Mouse (Mus musculus) liver, embryonic 12.5 days (tissue): ENCODE results near the gene Crat. TPM values are rescaled to one million over a fixed set of nuclear protein-coding genes. Genes with fewer than 3 reads are reported as not detected.

Experiments used
- ATAC-seq: fragments of 200-750 bp; cut with Nextera tagmentation; 2 replicates; pipeline ENCODE4 v1.8.0; 2017; ENCODE audit warnings: moderate number of reproducible peaks, mild to moderate bottlenecking, moderate library complexity
- H3K27ac ChIP-seq: fragments of 300-500 bp; sonication (generic); 2 replicates; pipeline ENCODE4 v1.5.1; 2016; ENCODE audit warnings: mild to moderate bottlenecking
- H3K27me3 ChIP-seq: fragments of 300-500 bp; sonication (generic); replicated peaks from 2 replicates; pipeline ENCODE4 v1.6.1; 2016; ENCODE audit warnings: mild to moderate bottlenecking, moderate library complexity
- H3K36me3 ChIP-seq: fragments of 300-500 bp; sonication (generic); 2 replicates; pipeline ENCODE4 v1.6.1; 2016; ENCODE audit warnings: mild to moderate bottlenecking, moderate library complexity
- H3K4me1 ChIP-seq: fragments of 300-500 bp; sonication (generic); 2 replicates; pipeline ENCODE4 v1.6.1; 2016
- H3K4me2 ChIP-seq: fragments of 300-500 bp; sonication (generic); 2 replicates; pipeline ENCODE4 v1.6.1; 2016; ENCODE audit warnings: mild to moderate bottlenecking, moderate library complexity
- H3K4me3 ChIP-seq: fragments of 300-500 bp; sonication (generic); 2 replicates; pipeline ENCODE4 v1.5.1; 2016; ENCODE audit warnings: mild to moderate bottlenecking, moderate library complexity
- H3K9ac ChIP-seq: fragments of 300-500 bp; sonication (generic); 2 replicates; pipeline ENCODE4 v1.6.1; 2016; ENCODE audit warnings: mild to moderate bottlenecking, moderate library complexity
- H3K9me3 ChIP-seq: fragments of 300-500 bp; sonication (generic); replicated peaks from 2 replicates; pipeline ENCODE4 v1.6.1; 2016; ENCODE audit warnings: mild to moderate bottlenecking, moderate library complexity
- WGBS: fragments of 180-500 bp; shearing (Covaris S2); methylation state at CpG from one replicate; pipeline ENCODE4 v1.1.7; 2016; ENCODE audit not compliant: insufficient replicate concordance; 5-methylcytosine and 5-hydroxymethylcytosine counted together
- polyA plus RNA-seq: library from polyadenylated mRNA; unstranded; fragments of >200 nt; fragmentation: Nextera tagmentation; extraction: Ambion mirVana; gene quantifications from 2 replicates; pipeline ENCODE4 v1.2.1, GENCODE M21; 2016

Gene Crat
- polyA plus RNA-seq, 1 experiment from 2014 or later: 28.6 TPM

DNA sequence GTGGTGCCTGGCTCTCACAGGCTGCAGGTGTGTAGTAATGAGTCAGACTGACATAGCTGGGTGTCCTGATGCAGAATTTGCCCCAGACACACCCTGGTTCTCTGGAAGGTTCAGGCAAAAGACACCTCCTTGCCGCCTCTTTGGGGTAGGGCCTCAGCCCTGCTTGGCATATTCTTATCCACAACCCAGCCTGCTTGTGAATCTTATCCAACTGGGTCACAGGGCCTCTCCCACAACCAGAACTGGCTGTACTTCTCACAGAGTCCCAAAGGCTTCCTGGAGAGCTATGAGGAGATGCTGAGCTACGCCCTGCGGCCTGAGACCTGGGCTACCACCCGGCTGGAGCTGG is 34.3 kb downstream of the Crat start:
- peak overlapping the region; percentile 78 for H3K27ac ChIP-seq
- ATAC-seq: peak; percentile 67
- H3K4me2 ChIP-seq: peak overlapping the region; percentile 54
- H3K4me1 ChIP-seq: peaks cover 66% of the 10 kb centered on the region
- H3K36me3 ChIP-seq: peaks cover 95% of the 10 kb centered on the region
- 60% methylated on average over 4 of the region's 4 CpGs for WGBS
- peak overlapping the region; percentile 66 for H3K9ac ChIP-seq
- H3K9me3 ChIP-seq: no peaks in the 10 kb centered on the region
- H3K4me3 ChIP-seq: no peak overlapping the region
- no peaks in the 10 kb centered on the region for H3K27me3 ChIP-seq

DNA sequence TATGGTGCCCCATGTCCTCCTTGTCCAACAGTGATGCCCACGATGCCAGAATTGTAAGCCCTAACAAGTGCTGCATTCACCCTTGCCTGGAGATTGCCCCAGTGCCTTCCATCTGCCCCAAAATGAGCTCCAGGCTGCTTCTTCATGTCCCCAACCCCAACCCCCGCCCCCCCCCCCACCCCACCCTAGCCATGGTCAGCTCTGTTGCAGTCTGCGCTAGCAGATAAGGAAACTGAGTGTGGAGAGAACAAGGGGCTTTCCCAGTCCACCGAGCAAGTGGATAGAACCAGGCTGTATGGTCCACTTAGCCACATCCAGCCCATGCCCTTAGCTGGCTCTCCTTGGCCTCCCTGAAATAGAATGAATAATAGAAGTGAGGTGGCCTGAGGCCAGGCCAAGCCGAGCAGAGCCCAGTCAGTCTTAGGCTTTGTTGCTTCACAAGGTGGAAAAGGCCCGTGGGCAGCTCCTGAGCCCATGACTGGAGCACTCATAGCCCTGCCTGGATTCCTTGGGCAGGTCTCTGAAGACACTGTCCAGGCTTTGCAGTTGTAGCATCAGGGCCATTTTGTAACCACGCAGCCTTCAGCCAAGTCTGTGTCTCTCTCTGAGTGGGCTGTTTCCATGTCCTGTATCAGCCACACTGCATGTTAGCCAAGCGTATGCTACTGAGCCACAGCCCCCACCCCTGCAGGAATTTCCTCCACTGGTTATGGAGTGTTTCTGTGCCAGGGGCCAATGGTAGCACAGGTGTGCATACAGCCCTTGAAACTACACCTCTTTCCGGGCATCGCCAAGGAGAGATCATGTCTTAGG is 34.8 kb downstream of the Crat start:
- Histone ChIP-seq H3K36me3 (peaks cover 98% of the 10 kb centered on the region), H3K9me3 (no peaks in the 10 kb centered on the region), H3K9ac (peak overlapping the region; percentile 66), H3K4me2 (peak overlapping the region; percentile 54), H3K4me3 (no peak overlapping the region), H3K4me1 (peaks cover 70% of the 10 kb centered on the region), H3K27ac (peak overlapping the region; percentile 78), H3K27me3 (no peaks in the 10 kb centered on the region)
- ATAC-seq: peak; percentile 53; the same call in 1 of the 2 replicates
- 61% methylated on average over 10 of the region's 10 CpGs for WGBS

GRCm38 (mm10) chr2:30379307-30379706 is 36.3 kb downstream of the Crat start:
- Histone ChIP-seq H3K27ac (peak overlapping the region; percentile 75), H3K36me3 (peaks cover 92% of the 10 kb centered on the region), H3K9me3 (no peaks in the 10 kb centered on the region), H3K9ac (peak overlapping the region; percentile 2; the same call in 1 of the 2 replicates), H3K4me2 (peak overlapping the region; percentile 54; the same call in 1 of the 2 replicates), H3K4me3 (no peak overlapping the region), H3K4me1 (peaks cover 69% of the 10 kb centered on the region), H3K27me3 (no peaks in the 10 kb centered on the region)
- ATAC-seq: peak; percentile 53; the same call in 1 of the 2 replicates
- 67% methylated on average over 7 of the region's 7 CpGs for WGBS

GRCm38 (mm10) chr2:30377721-30378120 is 37.9 kb downstream of the Crat start:
- Histone ChIP-seq H3K36me3 (peaks cover 91% of the 10 kb centered on the region), H3K4me3 (no peak overlapping the region), H3K9me3 (no peaks in the 10 kb centered on the region), H3K4me2 (no peak overlapping the region), H3K27me3 (no peaks in the 10 kb centered on the region), H3K27ac (no peak overlapping the region), H3K9ac (no peak overlapping the region), H3K4me1 (peaks cover 58% of the 10 kb centered on the region)
- no peak for ATAC-seq
- 71% methylated on average over 5 of the region's 5 CpGs for WGBS

DNA sequence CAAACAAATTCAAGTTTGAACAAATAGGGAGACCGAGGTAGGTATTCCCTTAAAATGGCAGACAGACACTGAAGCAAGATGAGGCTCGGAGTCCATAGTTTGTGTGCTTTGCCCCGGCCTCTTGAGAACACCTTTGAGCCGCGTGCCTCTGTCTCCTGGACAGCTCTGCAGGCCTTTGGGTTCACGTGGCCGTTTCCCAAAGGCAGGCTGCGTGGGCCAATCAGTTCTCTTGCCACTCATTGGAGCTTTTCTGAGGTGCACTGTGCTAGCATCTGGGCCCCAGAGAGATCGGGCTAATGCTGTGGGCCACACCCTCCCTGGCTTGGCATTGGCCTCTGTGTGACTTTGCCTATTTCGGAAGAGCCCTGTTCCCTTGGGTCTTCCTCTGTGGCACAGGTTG is 39.7 kb downstream of the Crat start:
- Histone ChIP-seq H3K9ac (no peak overlapping the region), H3K36me3 (peaks cover 91% of the 10 kb centered on the region), H3K27me3 (no peaks in the 10 kb centered on the region), H3K4me1 (peaks cover 39% of the 10 kb centered on the region), H3K4me3 (no peak overlapping the region), H3K9me3 (no peaks in the 10 kb centered on the region), H3K4me2 (no peak overlapping the region), H3K27ac (no peak overlapping the region)
- no peak for ATAC-seq
- 83% methylated on average over 10 of the region's 10 CpGs for WGBS

- H3K36me3 ChIP-seq: peaks cover 94% of the 10 kb centered on the region
- H3K27me3 ChIP-seq: no peaks in the 10 kb centered on the region
- no peak overlapping the region for H3K9ac ChIP-seq
- H3K4me1 ChIP-seq: peaks cover 10% of the 10 kb centered on the region; the same call in 1 of the 2 replicates
- H3K27ac ChIP-seq: no peak overlapping the region
- H3K9me3 ChIP-seq: no peaks in the 10 kb centered on the region
- ATAC-seq: no peak
- 90% methylated on average over 5 of the region's 5 CpGs for WGBS
- no peak overlapping the region for H3K4me2 ChIP-seq
- H3K4me3 ChIP-seq: no peak overlapping the region
Measured at GRCm38 (mm10) chr2:30372726-30373125, 42.9 kb downstream of the Crat start.

- Histone ChIP-seq H3K36me3 (peaks cover 92% of the 10 kb centered on the region), H3K9ac (no peak overlapping the region), H3K4me2 (no peak overlapping the region), H3K27me3 (no peaks in the 10 kb centered on the region), H3K9me3 (no peaks in the 10 kb centered on the region), H3K4me1 (peaks cover 8% of the 10 kb centered on the region; the same call in 1 of the 2 replicates), H3K27ac (no peak overlapping the region), H3K4me3 (no peak overlapping the region)
- ATAC-seq: no peak
- whole genome bisulfite sequencing: 91% methylated on average over 8 of the region's 8 CpGs
Measured at GRCm38 (mm10) chr2:30371544-30371943, 44.1 kb downstream of the Crat start.

GRCm38 (mm10) chr2:30366203-30366602 is 49.4 kb downstream of the Crat start:
- peaks cover 27% of the 10 kb centered on the region for H3K4me1 ChIP-seq
- no peaks in the 10 kb centered on the region for H3K27me3 ChIP-seq
- peaks cover 52% of the 10 kb centered on the region for H3K36me3 ChIP-seq
- 71% methylated on average over 5 of the region's 5 CpGs for WGBS
- no peak overlapping the region for H3K9ac ChIP-seq
- H3K27ac ChIP-seq: no peak overlapping the region
- H3K4me2 ChIP-seq: no peak overlapping the region
- H3K9me3 ChIP-seq: 0 out of 2 replicates have a peak, but pooled peaks cover 4% of the 10 kb centered on the region
- no peak overlapping the region for H3K4me3 ChIP-seq
- no peak for ATAC-seq

DNA sequence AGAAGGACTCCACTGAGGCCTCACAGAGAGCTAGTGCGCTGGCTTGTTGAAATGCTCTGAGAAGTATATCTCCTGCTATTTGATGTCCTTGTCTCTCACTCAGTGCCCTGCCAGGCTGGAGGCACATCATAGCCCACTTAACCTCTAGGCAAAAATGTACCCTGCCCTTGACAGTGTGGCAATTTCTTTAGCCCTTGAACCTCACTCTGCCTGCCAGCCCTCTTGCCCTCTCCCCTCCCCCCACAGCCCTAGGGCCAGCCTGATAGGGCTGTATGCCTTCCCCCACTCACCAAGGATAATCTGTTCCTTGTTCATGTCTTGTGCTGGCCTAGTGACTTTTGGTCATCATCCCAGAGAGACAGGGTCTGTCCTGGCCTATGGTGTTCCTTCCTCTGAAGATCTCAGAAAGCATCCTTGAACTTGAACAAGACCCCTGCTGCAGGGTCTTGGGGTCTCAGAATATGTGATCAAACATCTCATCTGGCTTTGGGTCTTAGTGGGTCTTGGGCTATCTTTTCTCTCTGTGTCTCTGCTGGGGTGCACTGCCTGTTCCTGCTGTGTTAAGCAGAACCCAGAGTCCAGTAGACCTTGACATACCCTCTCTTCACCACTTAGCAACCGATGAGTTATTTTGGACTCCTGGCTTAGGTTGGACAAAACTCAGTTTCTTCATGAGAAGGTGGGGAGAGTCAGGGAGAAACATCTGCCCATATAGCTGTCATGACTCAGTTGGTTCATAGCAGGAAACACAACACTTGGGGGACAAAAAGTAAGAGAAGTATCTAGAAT is 50.1 kb downstream of the Crat start:
- whole genome bisulfite sequencing: 84% methylated on average over 2 of the region's 2 CpGs

DNA sequence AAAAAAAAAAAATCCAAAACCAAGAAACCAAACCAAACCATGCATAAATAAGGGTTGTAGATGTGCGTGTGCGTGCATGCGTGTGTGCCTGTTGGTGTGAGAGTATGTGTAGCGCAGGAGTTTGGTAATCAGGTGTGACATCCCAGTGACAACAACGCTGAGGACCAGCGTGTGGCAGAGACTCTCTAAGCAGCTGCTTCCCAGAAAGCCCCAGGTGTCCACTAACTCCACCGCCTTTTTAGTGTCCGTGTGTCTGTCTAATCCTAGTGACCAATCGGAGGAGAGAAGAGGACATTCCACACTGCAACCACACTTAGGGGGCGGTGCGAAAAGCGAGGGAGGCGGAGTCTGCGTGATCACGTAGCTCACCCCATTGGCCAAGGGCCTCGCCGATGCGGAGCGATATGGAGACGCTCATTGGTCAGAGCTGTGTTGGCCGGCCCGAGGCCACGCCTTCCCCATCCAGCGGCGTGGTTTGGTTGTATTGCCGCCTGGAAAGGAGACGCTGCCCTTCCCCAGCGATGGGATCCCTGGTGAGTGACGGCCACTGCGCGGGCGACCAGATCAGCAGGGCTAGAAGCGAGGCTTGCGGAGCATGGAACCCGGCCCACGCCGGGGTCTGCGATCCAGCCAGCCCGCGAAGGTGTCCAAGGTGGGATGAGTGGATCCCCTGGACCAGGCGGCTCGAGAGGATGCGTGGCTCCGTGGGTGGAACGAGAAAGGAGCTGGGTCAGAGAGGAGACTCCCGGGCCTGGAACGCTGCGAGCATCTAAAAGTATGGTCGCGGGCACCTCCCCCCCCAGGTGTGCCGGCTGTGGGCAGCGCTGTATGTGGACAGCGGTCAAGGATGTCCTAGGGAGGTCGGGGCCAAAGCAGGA is 51.6 kb downstream of the Crat start, which contains the start of gene Miga2:
Gene Miga2 (plus strand): TSS at position 461 of the 878 bp plus-strand sequence.
- H3K27me3 ChIP-seq: no peaks in the 10 kb centered on the region
- ATAC-seq: peak; percentile 97
- peak within 1 kb of the TSS; percentile 91 for H3K9ac ChIP-seq
- H3K36me3 ChIP-seq: peaks cover 30% of the 10 kb centered on the region
- peak within 1 kb of the TSS; percentile 75 for H3K27ac ChIP-seq
- peak within 1 kb of the TSS; percentile 92 for H3K4me3 ChIP-seq
- WGBS: under 1% methylated on average over 54 of the region's 54 CpGs
- H3K4me2 ChIP-seq: peak within 1 kb of the TSS; percentile 94
- H3K4me1 ChIP-seq: peaks cover 35% of the 10 kb centered on the region
- 0 out of 2 replicates have a peak, but pooled peaks cover 4% of the 10 kb centered on the region for H3K9me3 ChIP-seq

More for the DNA sequence above, 50.1 kb downstream of the Crat start:
- ATAC-seq: no peak
- Histone ChIP-seq H3K9ac (peak overlapping the region; percentile 91), H3K9me3 (0 out of 2 replicates have a peak, but pooled peaks cover 4% of the 10 kb centered on the region), H3K27me3 (no peaks in the 10 kb centered on the region), H3K27ac (0 out of 2 replicates have a peak overlapping the region, but pooled peaks have one; percentile 75), H3K4me2 (peak overlapping the region; percentile 94), H3K36me3 (peaks cover 45% of the 10 kb centered on the region), H3K4me3 (peak overlapping the region; percentile 92), H3K4me1 (peaks cover 27% of the 10 kb centered on the region)

GRCm38 (mm10) chr2:30362865-30363264 is 52.7 kb downstream of the Crat start:
- peaks cover 19% of the 10 kb centered on the region for H3K36me3 ChIP-seq
- H3K4me3 ChIP-seq: no peak overlapping the region
- WGBS: 67% methylated on average over 5 of the region's 5 CpGs
- no peaks in the 10 kb centered on the region for H3K27me3 ChIP-seq
- no peak overlapping the region for H3K4me2 ChIP-seq
- 0 out of 2 replicates have a peak, but pooled peaks cover 4% of the 10 kb centered on the region for H3K9me3 ChIP-seq
- H3K27ac ChIP-seq: no peak overlapping the region
- H3K4me1 ChIP-seq: peaks cover 45% of the 10 kb centered on the region
- 0 out of 2 replicates have a peak overlapping the region, but pooled peaks have one; percentile 50 for H3K9ac ChIP-seq
- no peak for ATAC-seq
